Mouse (Mus musculus): ENCODE results near the gene Cfap206.
A peak's percentile ranks its signal among the peaks of the same experiment; 100 is the strongest.
"Not testable (repeated sequence)": the region's sequence is repeated elsewhere in the genome, so short reads cannot be mapped to it uniquely, and the experiment has no call there.

Gene Cfap206

GRCm38 (mm10) chr4:34729851-34730341 is at the start of gene Cfap206:
TSS of gene Cfap206 (minus strand) at chr4:34730206.
- peak; percentile 43 for DNase-seq

- DNase-seq = peak; percentile 93
Observed at GRCm38 (mm10) chr4:34777677-34778527, 47.9 kb upstream of the Cfap206 start, which contains the start of gene Smim8. TSS of gene Smim8 (minus strand) at chr4:34778423.

GRCm38 (mm10) chr4:34771652-34772371 is 41.8 kb upstream of the Cfap206 start:
- DNase-seq = no peak

- no peak for DNase-seq
Observed at GRCm38 (mm10) chr4:34756163-34756562, 26.2 kb upstream of the Cfap206 start, which contains the start of gene Gm136. TSS of gene Gm136 (minus strand) at chr4:34756263.

GRCm38 (mm10) chr4:34749236-34749635 is 19.2 kb upstream of the Cfap206 start:
- DNase-seq = no peak

GRCm38 (mm10) chr4:34734461-34734860 is 4.5 kb upstream of the Cfap206 start:
- DNase-seq = no peak

- not testable (repeated sequence) for DNase-seq
Observed at GRCm38 (mm10) chr4:34733415-34733814, 3.4 kb upstream of the Cfap206 start.

- DNase-seq = not testable (repeated sequence)
Observed at GRCm38 (mm10) chr4:34725710-34726109, 4.3 kb downstream of the Cfap206 start.

- DNase-seq = no peak
Observed at GRCm38 (mm10) chr4:34724306-34724705, 5.7 kb downstream of the Cfap206 start.

GRCm38 (mm10) chr4:34723186-34723585 is 6.8 kb downstream of the Cfap206 start:
- no peak for DNase-seq

- no peak for DNase-seq
Observed at GRCm38 (mm10) chr4:34720127-34720895, 9.7 kb downstream of the Cfap206 start.

- no peak for DNase-seq
Observed at GRCm38 (mm10) chr4:34719421-34719820, 10.6 kb downstream of the Cfap206 start.

- no peak for DNase-seq
Observed at GRCm38 (mm10) chr4:34715062-34715461, 14.9 kb downstream of the Cfap206 start.

GRCm38 (mm10) chr4:34708127-34708526 is 21.9 kb downstream of the Cfap206 start:
- no peak for DNase-seq

GRCm38 (mm10) chr4:34707248-34707647 is 22.8 kb downstream of the Cfap206 start:
- DNase-seq = no peak

- DNase-seq = no peak
Observed at GRCm38 (mm10) chr4:34703029-34703428, 27.0 kb downstream of the Cfap206 start.

- DNase-seq = no peak
Observed at GRCm38 (mm10) chr4:34702231-34702630, 27.8 kb downstream of the Cfap206 start.

GRCm38 (mm10) chr4:34701528-34701927 is 28.5 kb downstream of the Cfap206 start:
- DNase-seq = peak; percentile 74

GRCm38 (mm10) chr4:34688021-34688420 is 42.0 kb downstream of the Cfap206 start:
- no peak for DNase-seq

GRCm38 (mm10) chr4:34686874-34687567 is 43.0 kb downstream of the Cfap206 start, which contains the start of gene Slc35a1:
TSS of gene Slc35a1 (minus strand) at chr4:34687438.
- peak; percentile 96 for DNase-seq

GRCm38 (mm10) chr4:34680530-34680929 is 49.5 kb downstream of the Cfap206 start:
- no peak for DNase-seq

GRCm38 (mm10) chr4:34673721-34674120 is 56.3 kb downstream of the Cfap206 start:
- no peak for DNase-seq

Measured in thymus, postnatal 14 days (tissue).